Mouse (Mus musculus): ENCODE results near the gene Gstm4. TPM values are rescaled to one million over a fixed set of nuclear protein-coding genes. Genes with fewer than 3 reads are reported as not detected.
"Not testable (repeated sequence)": the region's sequence is repeated elsewhere in the genome, so short reads cannot be mapped to it uniquely, and the experiment has no call there.

Gstm4 gene
- polyA plus RNA-seq, 1 experiment from 2014 or later: 23.1 TPM

DNA sequence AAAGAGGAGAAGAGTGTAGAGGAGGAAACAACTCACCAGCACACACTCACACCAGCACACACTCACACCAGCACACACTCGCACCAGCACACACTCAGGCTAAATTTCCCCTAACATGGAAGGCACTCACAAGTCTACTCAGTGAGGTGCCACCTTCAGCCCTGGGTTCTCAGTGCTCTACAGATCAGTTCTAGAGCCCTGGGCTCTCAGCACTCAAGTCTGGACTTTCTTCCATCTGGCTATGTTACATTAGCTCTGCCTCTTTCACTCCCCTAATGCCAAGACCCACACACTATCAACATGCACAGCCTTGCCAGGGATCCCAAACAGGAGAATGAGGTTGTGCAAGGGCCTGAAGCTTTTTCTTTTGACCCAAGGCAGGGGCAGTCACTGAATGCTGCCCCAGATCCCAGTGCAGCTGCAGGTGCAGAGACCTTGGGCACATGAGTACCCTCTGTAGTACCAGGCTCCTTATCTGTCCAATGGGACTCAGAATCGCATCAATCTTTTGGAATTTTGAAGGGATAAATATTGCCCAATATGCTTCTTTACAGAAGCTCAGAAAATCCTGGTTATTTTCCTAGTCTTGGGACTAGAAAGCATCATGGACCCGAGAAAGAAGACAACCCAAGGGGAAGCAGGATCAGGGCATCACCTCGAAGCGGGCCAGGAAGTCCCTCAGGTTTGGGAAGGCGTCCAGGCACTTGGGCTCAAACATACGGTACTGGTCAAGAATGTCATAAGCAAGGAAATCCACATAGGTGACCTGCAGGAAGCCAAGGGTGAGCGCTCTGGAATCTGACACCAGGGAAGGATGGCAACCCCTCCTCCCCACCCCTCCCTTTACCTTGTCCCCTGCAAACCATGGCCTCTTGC is 30.4 kb downstream of the Gstm4 start:
- 91% methylated on average over 7 of the region's 8 CpGs for WGBS
- Histone ChIP-seq H3K4me1 (ENCODE audit: control insufficient read depth, insufficient read depth, low read length) (peaks cover 21% of the 10 kb centered on the region), H3K4me2 (ENCODE audit: low read length) (no peak overlapping the region), H3K27me3 (ENCODE audit: control insufficient read depth, insufficient read depth, low read depth, low read length) (no peaks in the 10 kb centered on the region), H3K4me3 (ENCODE audit: low read depth, low read length) (no peak overlapping the region), H3K9ac (ENCODE audit: low read depth, low read length) (no peak overlapping the region), H3K27ac (ENCODE audit: low read length) (no peak overlapping the region), H3K36me3 (ENCODE audit: control insufficient read depth, insufficient read depth, low read length) (no peaks in the 10 kb centered on the region), H3K9me3 (replicated peaks; ENCODE audit: control insufficient read depth, low read length, poor library complexity, severe bottlenecking) (no peaks in the 10 kb centered on the region)
- no peak for ATAC-seq

DNA sequence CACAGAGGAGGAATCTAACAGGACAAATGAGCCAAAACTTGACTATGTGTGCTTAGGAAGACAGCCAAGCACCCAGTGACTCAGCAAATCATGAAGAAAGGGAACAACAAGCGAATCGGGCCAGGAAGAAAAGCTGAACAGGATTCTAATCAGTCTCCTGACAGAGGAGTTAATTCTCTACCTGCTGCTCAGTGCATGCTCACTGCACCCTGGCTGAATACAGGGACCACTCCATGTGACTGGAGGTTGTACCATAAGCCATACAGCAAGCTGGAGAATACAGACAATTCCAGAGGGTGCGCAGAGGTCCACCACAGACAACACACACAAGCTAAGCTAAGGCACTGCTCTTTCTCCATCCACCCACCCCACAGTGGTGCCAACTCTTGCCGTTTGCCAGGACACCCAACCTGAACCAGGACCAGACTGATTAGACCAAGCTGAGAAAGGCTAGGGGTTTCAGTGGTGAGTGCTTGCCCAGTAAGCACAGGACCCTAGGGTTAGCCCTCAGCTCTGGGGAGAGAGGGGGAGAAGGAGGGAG is 31.3 kb downstream of the Gstm4 start:
- ATAC-seq: no peak

DNA sequence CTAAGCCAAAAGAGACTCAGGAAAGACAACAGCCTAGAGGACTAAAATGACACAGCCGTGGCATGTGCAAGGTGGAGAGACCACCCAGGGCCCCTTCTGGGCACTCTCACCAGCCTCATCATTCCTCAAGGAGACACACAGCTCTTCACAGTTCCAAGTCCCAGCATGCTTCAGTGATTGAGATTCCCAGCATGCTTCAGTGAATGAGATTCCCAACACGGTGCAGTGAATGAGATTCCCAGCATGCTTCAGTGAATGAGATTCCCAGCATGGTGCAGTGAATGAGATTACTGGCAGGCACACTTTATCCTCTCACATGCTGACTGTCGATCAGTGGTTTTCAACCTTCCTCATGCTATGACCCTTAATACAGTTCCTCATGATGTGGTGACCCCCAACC is 33.1 kb downstream of the Gstm4 start:
- H3K9me3 ChIP-seq (replicated peaks; ENCODE audit: control insufficient read depth, low read length, poor library complexity, severe bottlenecking): no peaks in the 10 kb centered on the region
- whole genome bisulfite sequencing: 14% methylated on average over 3 of the region's 3 CpGs
- peaks cover 7% of the 10 kb centered on the region; the same call in 1 of the 2 replicates for H3K4me1 ChIP-seq (ENCODE audit: control insufficient read depth, insufficient read depth, low read length)
- no peaks in the 10 kb centered on the region for H3K27me3 ChIP-seq (ENCODE audit: control insufficient read depth, insufficient read depth, low read depth, low read length)
- no peaks in the 10 kb centered on the region for H3K36me3 ChIP-seq (ENCODE audit: control insufficient read depth, insufficient read depth, low read length)
- H3K27ac ChIP-seq (ENCODE audit: low read length): no peak overlapping the region
- H3K9ac ChIP-seq (ENCODE audit: low read depth, low read length): no peak overlapping the region
- ATAC-seq: peak; percentile 68
- H3K4me3 ChIP-seq (ENCODE audit: low read depth, low read length): no peak overlapping the region
- no peak overlapping the region for H3K4me2 ChIP-seq (ENCODE audit: low read length)

More for the DNA sequence above, 31.3 kb downstream of the Gstm4 start:
- Histone ChIP-seq H3K4me1 (ENCODE audit: control insufficient read depth, insufficient read depth, low read length) (peaks cover 18% of the 10 kb centered on the region), H3K27me3 (ENCODE audit: control insufficient read depth, insufficient read depth, low read depth, low read length) (no peaks in the 10 kb centered on the region), H3K9ac (ENCODE audit: low read depth, low read length) (no peak overlapping the region), H3K27ac (ENCODE audit: low read length) (no peak overlapping the region), H3K9me3 (replicated peaks; ENCODE audit: control insufficient read depth, low read length, poor library complexity, severe bottlenecking) (no peaks in the 10 kb centered on the region), H3K4me3 (ENCODE audit: low read depth, low read length) (no peak overlapping the region), H3K4me2 (ENCODE audit: low read length) (no peak overlapping the region), H3K36me3 (ENCODE audit: control insufficient read depth, insufficient read depth, low read length) (no peaks in the 10 kb centered on the region)
- 81% methylated on average over 4 of the region's 4 CpGs for WGBS

DNA sequence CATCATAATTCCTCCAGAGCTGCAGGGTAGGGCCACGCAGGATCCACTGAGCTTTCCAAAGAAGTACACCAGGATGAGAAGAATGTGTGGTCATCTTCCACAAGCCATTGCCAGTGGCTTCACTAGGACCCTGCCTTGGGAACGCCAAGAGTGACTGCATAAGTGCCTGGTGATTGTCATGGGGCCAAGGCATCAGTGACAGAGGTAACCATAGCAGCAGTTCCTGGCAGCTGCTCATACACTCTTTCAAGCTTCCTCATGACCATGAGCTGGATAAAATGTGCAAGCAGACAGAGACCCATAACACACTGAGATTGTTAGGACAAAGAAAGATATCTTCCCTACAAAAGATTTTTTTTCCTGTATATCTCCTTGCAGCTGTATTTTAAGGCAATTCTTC is 34.4 kb downstream of the Gstm4 start:
- WGBS: 65% methylated on average over 2 of the region's 2 CpGs
- no peaks in the 10 kb centered on the region for H3K27me3 ChIP-seq (ENCODE audit: control insufficient read depth, insufficient read depth, low read depth, low read length)
- 0 out of 2 replicates have a peak, but pooled peaks have one; percentile 61 for ATAC-seq
- peaks cover 2% of the 10 kb centered on the region; the same call in 1 of the 2 replicates for H3K4me1 ChIP-seq (ENCODE audit: control insufficient read depth, insufficient read depth, low read length)
- H3K36me3 ChIP-seq (ENCODE audit: control insufficient read depth, insufficient read depth, low read length): no peaks in the 10 kb centered on the region
- no peak overlapping the region for H3K4me3 ChIP-seq (ENCODE audit: low read depth, low read length)
- H3K4me2 ChIP-seq (ENCODE audit: low read length): no peak overlapping the region
- H3K27ac ChIP-seq (ENCODE audit: low read length): no peak overlapping the region
- no peak overlapping the region for H3K9ac ChIP-seq (ENCODE audit: low read depth, low read length)
- no peaks in the 10 kb centered on the region for H3K9me3 ChIP-seq (replicated peaks; ENCODE audit: control insufficient read depth, low read length, poor library complexity, severe bottlenecking)

DNA sequence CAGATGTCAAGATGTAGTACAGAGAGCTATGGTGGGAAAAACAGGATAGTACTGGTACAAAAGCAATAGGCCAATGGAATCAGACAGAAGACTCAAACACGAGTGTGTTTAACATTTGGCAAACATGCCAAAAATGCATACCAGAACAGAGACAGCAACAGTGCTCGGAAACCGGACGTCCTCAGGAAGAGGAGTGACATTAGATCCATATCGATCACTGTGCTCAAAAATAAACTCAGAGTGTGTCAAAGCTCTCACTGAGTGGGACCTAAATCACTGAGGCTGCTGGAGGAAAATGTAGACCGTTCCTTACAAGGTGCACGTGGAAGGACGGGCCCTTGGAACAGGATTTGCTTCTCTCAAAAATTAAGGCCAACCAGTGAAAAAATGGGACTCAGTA is 42.7 kb downstream of the Gstm4 start:
- Histone ChIP-seq H3K4me2 (ENCODE audit: low read length) (no peak overlapping the region), H3K4me3 (ENCODE audit: low read depth, low read length) (no peak overlapping the region), H3K36me3 (ENCODE audit: control insufficient read depth, insufficient read depth, low read length) (no peaks in the 10 kb centered on the region), H3K27ac (ENCODE audit: low read length) (no peak overlapping the region), H3K9me3 (replicated peaks; ENCODE audit: control insufficient read depth, low read length, poor library complexity, severe bottlenecking) (no peaks in the 10 kb centered on the region), H3K4me1 (ENCODE audit: control insufficient read depth, insufficient read depth, low read length) (no peaks in the 10 kb centered on the region), H3K9ac (ENCODE audit: low read depth, low read length) (no peak overlapping the region), H3K27me3 (ENCODE audit: control insufficient read depth, insufficient read depth, low read depth, low read length) (no peaks in the 10 kb centered on the region)
- ATAC-seq: no peak
- 88% methylated on average over 8 of the region's 8 CpGs for WGBS

DNA sequence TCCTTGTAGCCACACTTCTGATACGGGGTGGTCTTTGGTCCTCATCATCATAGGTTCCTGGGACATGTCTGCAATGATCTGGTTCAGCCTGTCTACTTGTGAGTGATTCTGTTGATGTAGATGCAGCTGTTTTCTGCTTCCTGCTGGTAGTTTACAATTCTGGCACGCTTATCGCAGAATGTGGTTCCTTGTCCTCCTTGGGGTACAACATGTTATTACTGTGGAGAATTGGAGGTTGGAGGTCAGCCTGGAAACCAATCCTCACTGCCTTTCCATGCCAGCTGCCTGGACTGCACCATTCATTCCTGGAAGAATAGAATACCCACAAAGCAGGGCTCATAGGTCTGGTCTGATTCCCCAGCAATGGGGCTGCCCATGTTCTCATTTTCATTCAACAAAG is 45.2 kb downstream of the Gstm4 start:
- no peaks in the 10 kb centered on the region for H3K9me3 ChIP-seq (replicated peaks; ENCODE audit: control insufficient read depth, low read length, poor library complexity, severe bottlenecking)
- H3K36me3 ChIP-seq (ENCODE audit: control insufficient read depth, insufficient read depth, low read length): no peaks in the 10 kb centered on the region
- H3K4me2 ChIP-seq (ENCODE audit: low read length): no peak overlapping the region
- no peak for ATAC-seq
- 83% methylated on average over 3 of the region's 3 CpGs for WGBS
- no peaks in the 10 kb centered on the region for H3K4me1 ChIP-seq (ENCODE audit: control insufficient read depth, insufficient read depth, low read length)
- no peak overlapping the region for H3K4me3 ChIP-seq (ENCODE audit: low read depth, low read length)
- no peak overlapping the region for H3K27ac ChIP-seq (ENCODE audit: low read length)
- H3K27me3 ChIP-seq (ENCODE audit: control insufficient read depth, insufficient read depth, low read depth, low read length): no peaks in the 10 kb centered on the region
- no peak overlapping the region for H3K9ac ChIP-seq (ENCODE audit: low read depth, low read length)

DNA sequence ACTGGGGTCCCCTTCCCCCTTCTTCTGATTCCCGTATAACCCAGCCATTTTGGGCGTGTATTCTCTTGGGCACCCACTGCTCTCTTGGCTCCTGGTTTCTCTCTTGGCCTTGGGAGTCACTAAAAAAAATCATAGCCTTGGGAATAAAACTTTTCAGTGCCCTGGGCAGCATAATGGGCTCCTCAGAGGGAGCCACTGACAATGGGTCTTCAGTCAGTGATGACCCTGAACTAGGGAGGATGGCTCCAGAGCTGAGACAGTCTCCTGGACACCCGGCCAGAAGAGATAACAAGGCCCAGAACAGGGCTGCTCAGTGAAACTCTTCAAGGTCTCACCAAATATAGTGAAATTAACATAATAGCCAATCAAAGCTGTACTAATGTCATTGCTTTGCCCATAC is 46.1 kb downstream of the Gstm4 start:
- no peak overlapping the region for H3K4me3 ChIP-seq (ENCODE audit: low read depth, low read length)
- no peak for ATAC-seq
- no peak overlapping the region for H3K9ac ChIP-seq (ENCODE audit: low read depth, low read length)
- WGBS: 81% methylated on average over 3 of the region's 3 CpGs
- H3K4me2 ChIP-seq (ENCODE audit: low read length): no peak overlapping the region
- no peaks in the 10 kb centered on the region for H3K4me1 ChIP-seq (ENCODE audit: control insufficient read depth, insufficient read depth, low read length)
- no peaks in the 10 kb centered on the region for H3K9me3 ChIP-seq (replicated peaks; ENCODE audit: control insufficient read depth, low read length, poor library complexity, severe bottlenecking)
- H3K27ac ChIP-seq (ENCODE audit: low read length): no peak overlapping the region
- no peaks in the 10 kb centered on the region for H3K27me3 ChIP-seq (ENCODE audit: control insufficient read depth, insufficient read depth, low read depth, low read length)
- no peaks in the 10 kb centered on the region for H3K36me3 ChIP-seq (ENCODE audit: control insufficient read depth, insufficient read depth, low read length)

DNA sequence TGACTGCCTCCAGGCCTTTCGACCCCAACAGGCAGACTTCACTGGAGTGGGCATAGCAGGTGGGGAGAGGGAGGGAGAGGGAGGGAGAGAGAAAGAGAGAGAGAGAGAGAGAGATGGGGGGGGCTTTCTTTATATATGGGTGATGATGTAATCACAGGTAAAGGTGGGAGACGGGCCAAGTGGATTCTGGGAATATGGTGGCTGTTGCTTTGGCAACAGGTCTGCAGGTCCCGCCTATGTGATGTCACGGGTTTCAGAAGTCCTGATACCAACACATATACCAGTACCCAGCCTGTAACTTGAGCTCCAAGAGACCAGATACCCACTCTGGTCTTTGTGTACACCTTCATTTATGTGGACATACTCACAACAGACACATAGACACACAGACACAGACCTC is 48.1 kb downstream of the Gstm4 start:
- Histone ChIP-seq H3K4me3 (ENCODE audit: low read depth, low read length) (no peak overlapping the region), H3K27ac (ENCODE audit: low read length) (no peak overlapping the region), H3K4me2 (ENCODE audit: low read length) (no peak overlapping the region), H3K9me3 (replicated peaks; ENCODE audit: control insufficient read depth, low read length, poor library complexity, severe bottlenecking) (no peaks in the 10 kb centered on the region), H3K36me3 (ENCODE audit: control insufficient read depth, insufficient read depth, low read length) (no peaks in the 10 kb centered on the region), H3K9ac (ENCODE audit: low read depth, low read length) (no peak overlapping the region), H3K27me3 (ENCODE audit: control insufficient read depth, insufficient read depth, low read depth, low read length) (no peaks in the 10 kb centered on the region), H3K4me1 (ENCODE audit: control insufficient read depth, insufficient read depth, low read length) (no peaks in the 10 kb centered on the region)
- 86% methylated on average over 4 of the region's 4 CpGs for WGBS
- no peak for ATAC-seq

DNA sequence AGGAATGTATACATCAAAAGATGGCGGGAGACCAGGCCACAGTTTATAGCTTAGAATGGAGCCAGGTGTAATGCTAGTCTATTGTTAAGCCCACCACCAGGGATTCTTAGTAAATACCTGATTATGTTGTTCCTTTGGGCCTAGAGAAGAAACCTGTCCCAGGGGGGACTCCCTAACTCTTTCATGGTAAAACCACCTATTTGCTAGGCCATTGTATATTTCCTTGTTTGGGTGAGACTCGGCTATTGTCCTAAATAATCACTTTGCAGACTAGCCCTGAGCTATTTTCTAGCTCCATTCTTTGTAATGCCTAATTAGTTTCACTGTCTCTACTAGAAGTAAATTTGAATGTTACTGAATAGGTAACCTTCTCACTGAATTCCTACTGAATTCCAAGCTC is 48.7 kb downstream of the Gstm4 start:
- H3K9ac ChIP-seq (ENCODE audit: low read depth, low read length); H3K4me1 ChIP-seq (ENCODE audit: control insufficient read depth, insufficient read depth, low read length); H3K4me3 ChIP-seq (ENCODE audit: low read depth, low read length); H3K27me3 ChIP-seq (ENCODE audit: control insufficient read depth, insufficient read depth, low read depth, low read length); H3K27ac ChIP-seq (ENCODE audit: low read length); H3K9me3 ChIP-seq (replicated peaks; ENCODE audit: control insufficient read depth, low read length, poor library complexity, severe bottlenecking); H3K36me3 ChIP-seq (ENCODE audit: control insufficient read depth, insufficient read depth, low read length); ATAC-seq; H3K4me2 ChIP-seq (ENCODE audit: low read length): not testable (repeated sequence)
- WGBS: 74% methylated on average over 2 of the region's 2 CpGs
